Mouse (Mus musculus): ENCODE measurements around the gene U2af2.

GRCm38 (mm10) chr7:5047313-5047712 lies 14.6 kb upstream of the U2af2 start:
- peak; percentile 66 for TF ChIP-seq CTCF (IDR thresholded peaks at IDR 0.05; ENCODE audit: low read depth)
- no peak for TF ChIP-seq EP300 (optimal IDR thresholded peaks at IDR 0.05)
